Mouse (Mus musculus): ENCODE results near the gene Nfia.

DNA sequence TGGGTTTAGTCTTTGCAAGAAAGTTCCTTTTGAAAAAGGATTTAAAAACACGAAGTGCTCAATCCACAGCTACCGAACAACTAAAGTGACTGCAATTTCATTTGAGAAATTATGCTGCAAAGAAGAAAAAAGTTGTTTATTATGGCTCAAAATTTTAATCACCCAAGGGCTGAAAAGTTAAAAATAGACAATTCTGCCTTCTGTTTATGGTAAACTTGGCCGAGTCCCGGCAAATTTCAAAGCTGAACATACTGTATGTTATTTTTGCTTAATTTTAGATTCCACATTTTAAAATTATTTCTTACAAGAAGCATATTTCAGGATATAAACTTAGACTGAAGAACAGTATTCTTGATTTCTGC, 59.7 kb downstream of the Nfia start:
- TF ChIP-seq CTCF (IDR thresholded peaks at IDR 0.05; ENCODE audit: borderline replicate concordance, insufficient read depth, low read length) (no peak), POLR2A (IDR thresholded peaks at IDR 0.05; ENCODE audit: low read depth, low read length) (no peak)

Data from embryonic fibroblast, embryonic 13.5 days (primary cell).